Mouse (Mus musculus) spleen, adult 2 months (tissue): Measurements from ENCODE around the gene Smim24.

Experiments
- CTCF ChIP-seq: fragments of 200-500 bp; IDR thresholded peaks from 2 replicates; pipeline ENCODE4 v1.5.1; 2011; ENCODE audit warnings: mild to moderate bottlenecking, inconsistent platforms; ENCODE audit not compliant: insufficient read depth, insufficient read length, insufficient replicate concordance; ENCODE audit errors: extremely low read depth
- POLR2A ChIP-seq: fragments of 200-500 bp; IDR thresholded peaks from 2 replicates; pipeline ENCODE4 v1.6.1; 2011; ENCODE audit warnings: low read depth, low read length, inconsistent platforms

DNA sequence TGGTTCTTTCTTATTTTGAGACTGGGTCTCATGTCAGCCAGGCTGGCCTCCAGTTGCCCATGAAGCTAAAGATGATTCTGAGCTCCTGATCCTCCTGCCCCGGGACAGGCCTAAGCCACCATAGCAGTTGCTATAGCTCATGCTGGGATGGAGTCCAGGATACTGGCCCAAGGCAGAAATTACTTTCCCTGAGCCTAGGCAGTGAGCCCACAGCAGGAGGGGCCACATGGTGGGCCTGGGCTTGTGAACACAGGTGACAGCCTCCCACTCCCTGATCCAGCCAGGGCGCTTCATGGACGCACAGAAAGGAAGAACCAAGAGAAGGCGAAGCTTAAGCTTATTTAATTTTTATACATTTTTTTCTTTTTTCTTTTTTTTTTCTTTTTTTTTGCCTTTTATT, 3.0 kb downstream of the Smim24 start:
- TF ChIP-seq POLR2A (no peak), CTCF (no peak)
